Mouse (Mus musculus) heart, postnatal 0 days (tissue): ENCODE results near the gene Cbx1.

ENCODE experiments used
- CTCF ChIP-seq: IDR thresholded peaks from 2 replicates; pipeline ENCODE4 v1.5.1; 2016; ENCODE audit warnings: antibody characterized with exemption, control low read depth, low read depth
- EP300 ChIP-seq: IDR thresholded peaks from 2 replicates; pipeline ENCODE4 v1.6.1; 2016; ENCODE audit warnings: antibody characterized with exemption, low read depth

DNA sequence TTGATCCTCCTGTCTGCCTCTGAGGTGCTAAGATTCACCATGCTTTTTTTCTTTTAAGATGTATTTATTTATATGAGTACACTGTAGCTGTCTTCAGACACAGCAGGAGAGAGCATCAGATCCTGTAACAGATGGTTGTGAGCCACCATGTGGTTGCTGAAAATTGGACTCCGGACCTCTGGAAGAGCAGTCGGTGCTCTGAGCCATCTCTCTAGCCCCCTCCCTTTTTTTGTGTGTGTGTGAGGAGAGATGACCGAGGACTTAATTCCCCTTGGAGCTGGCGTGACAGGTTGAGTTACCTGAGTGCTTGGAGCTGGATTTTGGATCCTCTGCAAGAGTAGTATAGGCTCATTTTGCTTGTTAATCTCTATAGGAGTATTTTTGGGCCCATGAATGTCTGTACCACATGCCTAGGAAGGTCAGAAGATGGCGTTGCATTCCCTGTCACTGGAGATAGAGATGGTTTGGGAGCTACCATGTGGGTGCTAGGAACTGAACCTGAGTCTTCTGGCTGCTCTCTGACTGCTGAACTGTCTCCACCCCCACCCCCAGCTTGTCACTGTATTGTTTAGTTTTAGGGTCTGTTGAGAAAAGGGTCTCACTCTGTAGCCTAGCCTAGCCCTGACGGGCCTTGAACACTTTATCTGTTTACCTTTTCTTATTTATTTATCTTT lies 20.8 kb downstream of the Cbx1 start:
- TF ChIP-seq EP300: no peak
- TF ChIP-seq CTCF: no peak
